Mouse (Mus musculus) olfactory bulb, adult 2 months (tissue): ENCODE results near the gene Rflnb.

Source experiments
- CTCF ChIP-seq: fragments of 200-500 bp; IDR thresholded peaks from 2 replicates; pipeline ENCODE4 v1.5.1; 2012; ENCODE audit warnings: low read depth, mild to moderate bottlenecking, low read length, moderate library complexity; ENCODE audit not compliant: insufficient read depth
- POLR2A ChIP-seq: fragments of 200-500 bp; IDR thresholded peaks from 2 replicates; pipeline ENCODE4 v1.6.1; 2012; ENCODE audit warnings: mild to moderate bottlenecking, low read depth, low read length, moderate library complexity; ENCODE audit not compliant: insufficient read depth

DNA sequence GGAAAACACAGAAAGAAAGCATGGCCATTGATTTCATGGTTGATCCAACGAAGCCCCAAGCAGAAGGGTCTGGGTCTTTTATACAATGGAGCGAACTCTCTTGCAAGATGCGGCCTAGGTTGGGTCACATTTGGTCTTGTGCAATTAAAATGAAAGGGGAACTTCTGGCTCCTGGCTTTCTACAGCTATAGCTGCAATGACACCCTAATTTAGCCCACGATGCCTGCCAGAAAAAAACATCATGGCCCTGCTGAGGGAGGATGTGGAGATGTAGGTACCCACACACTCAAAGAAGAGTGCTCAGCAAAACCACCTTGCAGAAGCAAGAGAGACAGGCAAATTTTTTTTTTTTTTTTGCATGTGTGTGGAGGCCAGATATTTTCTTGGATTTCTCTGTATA is 6.3 kb upstream of the Rflnb start:
- TF ChIP-seq POLR2A = no peak
- TF ChIP-seq CTCF = no peak
